ENCODE assay signal across 9 mouse cellular contexts in the genomic region with DNA sequence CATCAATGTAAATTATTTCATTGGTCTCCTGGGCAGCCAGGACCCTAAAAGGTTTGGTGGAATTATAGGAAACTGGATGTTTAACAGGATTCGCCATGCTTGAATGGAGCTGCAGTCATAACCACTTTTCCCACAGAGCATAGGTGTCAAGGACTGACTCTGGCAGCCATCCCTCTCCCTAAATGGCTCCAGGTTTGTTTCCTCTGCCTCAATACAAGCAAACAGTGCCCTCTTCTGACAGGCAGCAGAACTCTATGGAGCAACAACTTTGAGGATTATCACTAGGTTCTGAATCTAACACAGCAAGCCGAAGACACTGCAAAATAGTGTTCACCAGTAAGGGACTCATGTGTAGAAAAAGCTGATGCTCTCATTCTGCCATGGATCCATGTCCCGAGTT.
DNase-seq lines count a peak whose midpoint lies in the region; ATAC-seq and TF ChIP-seq lines count a peak whose summit lies in the region.
"Had no signal": no experiment of that assay in that cellular context is flagged by ENCODE, and none has a peak within 500 bp of the region (broad histone marks: within the 10 kb centered on the region; RNA-seq: fewer than 3 reads in every experiment).

No protein-coding gene starts in this region.

- peaks cover 11% of the 10 kb centered on the region; the same call in 1 of the 2 replicates for H3K27me3 ChIP-seq in limb, embryonic 13.5 days
- H3K27me3 ChIP-seq in thymus, adult 2 months (ENCODE audit: control insufficient read depth, insufficient read depth, low read length): no peaks in the 10 kb centered on the region
- H3K27me3 ChIP-seq: embryonic facial prominence, embryonic 15.5 days had no signal

- H3K36me3 ChIP-seq in limb, embryonic 13.5 days: no peaks in the 10 kb centered on the region
- H3K36me3 ChIP-seq in thymus, adult 2 months (ENCODE audit: control insufficient read depth, insufficient read depth, low read length): no peaks in the 10 kb centered on the region
- H3K36me3 ChIP-seq: embryonic facial prominence, embryonic 15.5 days had no signal

- H3K9ac ChIP-seq in limb, embryonic 13.5 days: no peak overlapping the region
- H3K9ac ChIP-seq: embryonic facial prominence, embryonic 15.5 days had no signal

- no peak for TF ChIP-seq CTCF in thymus, adult 2 months (IDR thresholded peaks at IDR 0.05; ENCODE audit: borderline replicate concordance, control insufficient read depth, extremely low read depth, insufficient read depth, low read length, poor library complexity)

- no peak overlapping the region for H3K4me3 ChIP-seq in limb, embryonic 13.5 days
- no peak overlapping the region for H3K4me3 ChIP-seq in thymus, adult 2 months (ENCODE audit: control insufficient read depth, insufficient read depth, low read length)
- H3K4me3 ChIP-seq: embryonic facial prominence, embryonic 15.5 days had no signal

- no peak for TF ChIP-seq POLR2A in thymus, adult 2 months (IDR thresholded peaks at IDR 0.05; ENCODE audit: control insufficient read depth, extremely low read depth, insufficient read depth, low read length, poor library complexity)

- H3K9me3 ChIP-seq in limb, embryonic 13.5 days: no peaks in the 10 kb centered on the region
- H3K9me3 ChIP-seq: embryonic facial prominence, embryonic 15.5 days had no signal

- no peak overlapping the region for H3K4me2 ChIP-seq in limb, embryonic 13.5 days (replicated peaks)
- H3K4me2 ChIP-seq: embryonic facial prominence, embryonic 15.5 days had no signal

- no peak overlapping the region for H3K27ac ChIP-seq in limb, embryonic 13.5 days
- H3K27ac ChIP-seq in thymus, adult 2 months (ENCODE audit: control insufficient read depth, insufficient read depth, low read length): no peak overlapping the region
- H3K27ac ChIP-seq: embryonic facial prominence, embryonic 15.5 days had no signal

- H3K4me1 ChIP-seq in limb, embryonic 13.5 days: 0 out of 2 replicates have a peak, but pooled peaks cover 1% of the 10 kb centered on the region
- H3K4me1 ChIP-seq in thymus, adult 2 months (replicated peaks; ENCODE audit: control insufficient read depth, insufficient read depth, low read length): no peaks in the 10 kb centered on the region
- H3K4me1 ChIP-seq: embryonic facial prominence, embryonic 15.5 days had no signal

- 43% methylated on average over 3 of the region's 3 CpGs for WGBS in limb, embryonic 13.5 days
- 62% methylated on average over 3 of the region's 3 CpGs for WGBS in thymus, adult 2 months

- ATAC-seq in cerebellum, adult (ENCODE audit: insufficient number of reproducible peaks, low FRiP score, low TSS enrichment): peak; percentile 75
- ATAC-seq in limb, embryonic 13.5 days (ENCODE audit: low FRiP score, low read depth): peak; percentile 80; the same call in 1 of the 2 replicates

- peak; percentile 7 for DNase-seq in thymus, postnatal 4 days
- no peak for DNase-seq in thymus, postnatal 36 days
- peak; percentile 7 to 71 for DNase-seq in frontal cortex, adult 2 months (ENCODE audit: extremely low spot score in 1 of 2, low spot score in 1 of 2)
- peak; percentile 67 for DNase-seq in kidney, adult 9 months
- peak; percentile 54 to 62 for DNase-seq in right cerebral cortex, adult 2 months (ENCODE audit: low spot score in 2 of 2)
- DNase-seq in thymus, adult 2 months: no peak

Comparison
In these comparisons a context has a peak if more than half of its experiments do, and no peak if none do; other contexts are left out.
1. DNase-seq: peak in thymus, postnatal 4 days (single experiment), frontal cortex, adult 2 months (2 of 2), kidney, adult 9 months (single experiment) and right cerebral cortex, adult 2 months (2 of 2); none in thymus, postnatal 36 days (0 of 2) and thymus, adult 2 months (single experiment).